Mouse (Mus musculus): ENCODE measurements at regions not wholly inside any gene's neighbourhood (a gene's known extent, or its start where the extent isn't known, plus 50 kb on each side); places are given as distances from the start of the nearest gene placed in this dataset.

GRCm38 (mm10) chrX:12479207-12479606 lies 108.4 kb upstream of the Atp6ap2 start:
- no peak for DNase-seq

GRCm38 (mm10) chrX:12490957-12491356 lies 96.6 kb upstream of the Atp6ap2 start:
- no peak for DNase-seq

- DNase-seq: peak; percentile 47
Measured at GRCm38 (mm10) chrX:12493216-12493615, 94.4 kb upstream of the Atp6ap2 start.

GRCm38 (mm10) chrX:12493916-12494315 lies 93.7 kb upstream of the Atp6ap2 start:
- DNase-seq: peak; percentile 18

- no peak for DNase-seq
Measured at GRCm38 (mm10) chrX:12494535-12494934, 93.1 kb upstream of the Atp6ap2 start.

GRCm38 (mm10) chrX:12500601-12501000 lies 87.0 kb upstream of the Atp6ap2 start:
- DNase-seq: no peak

- DNase-seq: no peak
Measured at GRCm38 (mm10) chrX:12502364-12502763, 85.2 kb upstream of the Atp6ap2 start.

- no peak for DNase-seq
Measured at GRCm38 (mm10) chrX:12503581-12503980, 84.0 kb upstream of the Atp6ap2 start.

GRCm38 (mm10) chrX:12511119-12511518 lies 76.5 kb upstream of the Atp6ap2 start:
- no peak for DNase-seq

- DNase-seq: no peak
Measured at GRCm38 (mm10) chrX:12525044-12525443, 62.6 kb upstream of the Atp6ap2 start.

GRCm38 (mm10) chrX:12530406-12531311 lies 56.9 kb upstream of the Atp6ap2 start:
- no peak for DNase-seq

Measured in adrenal gland, adult 8-10 months (tissue).